Mouse (Mus musculus): ENCODE measurements around the gene Shb. TPM values are rescaled to one million over a fixed set of nuclear protein-coding genes. Genes with fewer than 3 reads are reported as not detected.

Shb gene
- total RNA-seq, 2 experiments from 2014 or later = 13.1 to 18.7 TPM

GRCm38 (mm10) chr4:45491685-45492601, 40.3 kb downstream of the Shb start:
- no peak for DNase-seq (ENCODE audit: extremely low spot score in 1 of 2, low spot score in 2 of 2)
- intact Hi-C loops (cut with DNase I) = no loop called here

GRCm38 (mm10) chr4:45491119-45491679, 41.1 kb downstream of the Shb start:
- no peak for DNase-seq (ENCODE audit: extremely low spot score in 1 of 2, low spot score in 2 of 2)
- intact Hi-C loops (cut with DNase I) = no loop called here

GRCm38 (mm10) chr4:45490036-45490752, 42.1 kb downstream of the Shb start:
- DNase-seq (ENCODE audit: extremely low spot score in 1 of 2, low spot score in 2 of 2) = no peak
- intact Hi-C loops (cut with DNase I) = no loop called here

GRCm38 (mm10) chr4:45489141-45490035, 42.9 kb downstream of the Shb start:
- peak in 1 of 2 experiments; percentile 81 for DNase-seq (ENCODE audit: extremely low spot score in 1 of 2, low spot score in 2 of 2)
- intact Hi-C loops (cut with DNase I) = no loop called here

- intact Hi-C loops (cut with DNase I) = no loop called here
- no peak for DNase-seq (ENCODE audit: extremely low spot score in 1 of 2, low spot score in 2 of 2)
Measured at GRCm38 (mm10) chr4:45487681-45488081, 44.6 kb downstream of the Shb start.

GRCm38 (mm10) chr4:45485024-45485423, 47.2 kb downstream of the Shb start:
- intact Hi-C loops (cut with DNase I) = no loop called here
- no peak for DNase-seq (ENCODE audit: extremely low spot score in 1 of 2, low spot score in 2 of 2)

- DNase-seq (ENCODE audit: extremely low spot score in 1 of 2, low spot score in 2 of 2) = no peak
- intact Hi-C loops (cut with DNase I) = no loop called here
Measured at GRCm38 (mm10) chr4:45483271-45484245, 48.7 kb downstream of the Shb start.

GRCm38 (mm10) chr4:45482271-45482670, 50.0 kb downstream of the Shb start:
- no peak for DNase-seq (ENCODE audit: extremely low spot score in 1 of 2, low spot score in 2 of 2)
- intact Hi-C loops (cut with DNase I) = no loop called here

GRCm38 (mm10) chr4:45481431-45481830, 50.8 kb downstream of the Shb start:
- DNase-seq (ENCODE audit: extremely low spot score in 1 of 2, low spot score in 2 of 2) = no peak
- intact Hi-C loops (cut with DNase I) = no loop called here

- intact Hi-C loops (cut with DNase I) = no loop called here
- no peak for DNase-seq (ENCODE audit: extremely low spot score in 1 of 2, low spot score in 2 of 2)
Measured at GRCm38 (mm10) chr4:45480595-45480994, 51.7 kb downstream of the Shb start.

- no peak for DNase-seq (ENCODE audit: extremely low spot score in 1 of 2, low spot score in 2 of 2)
- intact Hi-C loops (cut with DNase I) = loop anchor here (5.0 kb wide), 1 partner anchor 38 kb away; no protein-coding TSS in a partner anchor
Measured at GRCm38 (mm10) chr4:45479433-45479832, 52.8 kb downstream of the Shb start.

GRCm38 (mm10) chr4:45478178-45478577, 54.1 kb downstream of the Shb start:
- peak in 1 of 2 experiments; percentile 58 for DNase-seq (ENCODE audit: extremely low spot score in 1 of 2, low spot score in 2 of 2)
- intact Hi-C loops (cut with DNase I) = loop anchor here (5.0 kb wide), 1 partner anchor 39 kb away; no protein-coding TSS in a partner anchor

GRCm38 (mm10) chr4:45477047-45477446, 55.2 kb downstream of the Shb start:
- intact Hi-C loops (cut with DNase I) = loop anchor here (5.0 kb wide), 1 partner anchor 40 kb away; no protein-coding TSS in a partner anchor
- no peak for DNase-seq (ENCODE audit: extremely low spot score in 1 of 2, low spot score in 2 of 2)

- DNase-seq (ENCODE audit: extremely low spot score in 1 of 2, low spot score in 2 of 2) = no peak
- intact Hi-C loops (cut with DNase I) = loop anchor here (5.0 kb wide), 1 partner anchor 42 kb away; no protein-coding TSS in a partner anchor
Measured at GRCm38 (mm10) chr4:45474832-45475231, 57.4 kb downstream of the Shb start.

GRCm38 (mm10) chr4:45474131-45474530, 58.1 kb downstream of the Shb start:
- DNase-seq (ENCODE audit: extremely low spot score in 1 of 2, low spot score in 2 of 2) = no peak
- intact Hi-C loops (cut with DNase I) = no loop called here

GRCm38 (mm10) chr4:45473129-45473528, 59.1 kb downstream of the Shb start:
- DNase-seq (ENCODE audit: extremely low spot score in 1 of 2, low spot score in 2 of 2) = peak; percentile 73 to 88
- intact Hi-C loops (cut with DNase I) = no loop called here

- DNase-seq (ENCODE audit: extremely low spot score in 1 of 2, low spot score in 2 of 2) = no peak
- intact Hi-C loops (cut with DNase I) = no loop called here
Measured at GRCm38 (mm10) chr4:45472706-45473105, 59.6 kb downstream of the Shb start.
